Comparison of ENCODE assay signal across 11 mouse cellular contexts in the genomic region with DNA sequence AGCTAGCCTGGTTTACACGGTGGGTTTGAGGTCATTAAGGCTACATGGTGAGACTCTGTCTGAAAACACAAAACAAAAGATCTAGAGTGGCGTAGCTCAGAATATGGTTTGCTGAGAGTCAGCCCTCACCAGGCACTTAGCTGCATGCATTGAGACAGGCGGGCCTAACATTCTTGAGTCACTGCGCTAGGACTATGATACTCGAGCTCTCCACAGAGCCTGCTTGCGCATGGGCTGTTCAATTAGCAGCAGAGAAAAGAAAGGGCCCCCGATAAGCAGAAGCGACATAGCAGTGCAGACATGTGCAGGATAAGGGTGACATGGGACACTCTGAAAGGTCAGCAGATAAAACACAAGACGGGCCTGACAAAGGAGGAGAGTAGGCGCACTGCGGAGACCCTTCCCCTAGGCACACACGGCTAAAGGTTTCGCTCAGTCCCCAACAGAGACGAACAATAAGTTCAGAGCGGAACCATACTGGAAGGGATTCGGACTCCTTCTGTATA.
DNase-seq lines count a peak whose midpoint lies in the region; ATAC-seq and TF ChIP-seq lines count a peak whose summit lies in the region.
"Had no signal": no experiment of that assay in that cellular context is flagged by ENCODE, and none has a peak within 500 bp of the region (broad histone marks: within the 10 kb centered on the region; RNA-seq: fewer than 3 reads in every experiment).

No protein-coding gene starts in this region.

- no peaks in the 10 kb centered on the region for H3K36me3 ChIP-seq in ES-E14 (ENCODE audit: control insufficient read depth, insufficient read depth, low read length, poor library complexity, severe bottlenecking)
- H3K36me3 ChIP-seq in forebrain, postnatal 0 days (ENCODE audit: insufficient read depth): no peaks in the 10 kb centered on the region
- H3K36me3 ChIP-seq in midbrain, embryonic 11.5 days (ENCODE audit: control insufficient read depth, insufficient read depth, low read length): no peaks in the 10 kb centered on the region

- H3K4me3 ChIP-seq in ES-E14 (ENCODE audit: insufficient read depth in 1 of 2, low read depth in 1 of 2, low read length in 2 of 2, poor library complexity in 1 of 2, severe bottlenecking in 1 of 2): peak overlapping the region; percentile 1 to 52; a peak in 3 of 4 replicates
- peak overlapping the region; percentile 26 for H3K4me3 ChIP-seq in forebrain, postnatal 0 days (ENCODE audit: low read depth, low read length)
- H3K4me3 ChIP-seq in midbrain, embryonic 11.5 days (ENCODE audit: low read depth, low read length): no peak overlapping the region
- H3K4me3 ChIP-seq: erythroblast, embryonic 14.5 days; megakaryocyte, embryonic 14.5 days had no signal

- H3K9ac ChIP-seq in ES-E14 (ENCODE audit: insufficient read depth, low read depth, low read length, poor library complexity, severe bottlenecking): no peak overlapping the region; the same call in 1 of the 2 replicates
- H3K9ac ChIP-seq in forebrain, postnatal 0 days: peak overlapping the region; percentile 39
- H3K9ac ChIP-seq in midbrain, embryonic 11.5 days (ENCODE audit: low read length): peak overlapping the region; percentile 33

- in situ Hi-C loops in ES-E14 (cut with MboI; ENCODE audit: low sequenced_read_pairs in 2 of 2, unreplicated experiment in 2 of 2): no loop called here

- peak overlapping the region; percentile 61; the same call in 1 of the 2 replicates for H3K27ac ChIP-seq in ES-E14 (ENCODE audit: insufficient read depth, low read depth, low read length, poor library complexity, severe bottlenecking)
- no peak overlapping the region for H3K27ac ChIP-seq in forebrain, postnatal 0 days (ENCODE audit: low read depth, low read length)
- H3K27ac ChIP-seq in midbrain, embryonic 11.5 days (ENCODE audit: low read depth, low read length): peak overlapping the region; percentile 61

- intact Hi-C loops in heart, postnatal 14 days (cut with DNase I): no loop called here

- H3K4me2 ChIP-seq in forebrain, postnatal 0 days (ENCODE audit: low read depth): peak overlapping the region; percentile 53
- H3K4me2 ChIP-seq in midbrain, embryonic 11.5 days: peak overlapping the region; percentile 32

- DNase-seq in heart, adult 11 months: peak; percentile 82
- no peak for DNase-seq in heart, postnatal 14 days
- no peak for DNase-seq in ES-E14 (ENCODE audit: low read depth, low spot score)
- peak; percentile 52 for DNase-seq in forebrain, postnatal 0 days
- DNase-seq in midbrain, embryonic 11.5 days (ENCODE audit: low spot score, missing footprints): no peak
- DNase-seq in urinary bladder, adult 18-20 months (ENCODE audit: low spot score in 2 of 2): no peak
- DNase-seq in kidney, postnatal 4 days: no peak
- DNase-seq: kidney, postnatal 36 days had no signal

- H3K4me1 ChIP-seq in ES-E14 (ENCODE audit: control insufficient read depth in 2 of 2, insufficient read depth in 2 of 2, low read length in 2 of 2, poor library complexity in 1 of 2): peaks cover 12 to 26% of the 10 kb centered on the region in 2 experiments; a peak in 3 of 4 replicates
- 0 out of 2 replicates have a peak, but pooled peaks cover 3% of the 10 kb centered on the region for H3K4me1 ChIP-seq in forebrain, postnatal 0 days (ENCODE audit: insufficient read depth)
- peaks cover 15% of the 10 kb centered on the region for H3K4me1 ChIP-seq in midbrain, embryonic 11.5 days (ENCODE audit: control insufficient read depth, insufficient read depth, low read length)
- H3K4me1 ChIP-seq: megakaryocyte, embryonic 14.5 days had no signal

- H3K27me3 ChIP-seq in forebrain, postnatal 0 days (ENCODE audit: insufficient read depth, low read length): no peaks in the 10 kb centered on the region
- H3K27me3 ChIP-seq in midbrain, embryonic 11.5 days (ENCODE audit: control insufficient read depth, insufficient read depth, low read length): no peaks in the 10 kb centered on the region
- H3K27me3 ChIP-seq: megakaryocyte, embryonic 14.5 days had no signal

- TF ChIP-seq CTCF in forebrain, postnatal 0 days (IDR thresholded peaks at IDR 0.05; ENCODE audit: low read depth): no peak

- 13% methylated on average over 16 of the region's 16 CpGs for WGBS in forebrain, postnatal 0 days
- 9% methylated on average over 16 of the region's 16 CpGs for WGBS in midbrain, embryonic 11.5 days

- H3K9me3 ChIP-seq in ES-E14 (ENCODE audit: control insufficient read depth, insufficient read depth, low read depth, low read length): no peaks in the 10 kb centered on the region
- H3K9me3 ChIP-seq in forebrain, postnatal 0 days (ENCODE audit: low read length): no peaks in the 10 kb centered on the region
- no peaks in the 10 kb centered on the region for H3K9me3 ChIP-seq in midbrain, embryonic 11.5 days (ENCODE audit: control insufficient read depth, low read length)

- ATAC-seq in forebrain, postnatal 0 days: peak; percentile 84
- peak; percentile 66 for ATAC-seq in midbrain, embryonic 11.5 days (ENCODE audit: low FRiP score)
- no peak for ATAC-seq in CD4-positive, CD25-positive, alpha-beta regulatory T cell, adult 4 months

TF ChIP-seq in ES-E14, 5 proteins besides CTCF, POLR2A, EP300 and RAD21:
- no peak for TF ChIP-seq HCFC1 (IDR thresholded peaks at IDR 0.05; ENCODE audit: borderline replicate concordance, insufficient read depth, low read length)
- TF ChIP-seq ZNF384 (IDR thresholded peaks at IDR 0.05; ENCODE audit: low read depth, low read length): no peak
- no peak for TF ChIP-seq ZC3H11A (IDR thresholded peaks at IDR 0.05; ENCODE audit: borderline replicate concordance, low read depth, low read length)
- no peak for TF ChIP-seq CHD2 (IDR thresholded peaks at IDR 0.05; ENCODE audit: low read depth, low read length)
- TF ChIP-seq MAFK (IDR thresholded peaks at IDR 0.05; ENCODE audit: insufficient read depth, low read depth, low read length): no peak

Comparison
In these comparisons a context has a peak if more than half of its experiments do, and no peak if none do; other contexts are left out.
1. DNase-seq: peak in heart, adult 11 months (single experiment) and forebrain, postnatal 0 days (single experiment); none in heart, postnatal 14 days (0 of 2), ES-E14 (single experiment), midbrain, embryonic 11.5 days (single experiment), urinary bladder, adult 18-20 months (0 of 2) and kidney, postnatal 4 days (0 of 2).